Mouse (Mus musculus): Measurements from ENCODE around the gene Med16.

Gene Med16

GRCm38 (mm10) chr10:79857452-79857811, 51.3 kb downstream of the Med16 start:
- peak; percentile 68 for DNase-seq

- no peak for DNase-seq
Measured at GRCm38 (mm10) chr10:79856704-79857451, 51.8 kb downstream of the Med16 start.

- DNase-seq, result no peak
Measured at GRCm38 (mm10) chr10:79856280-79856679, 52.4 kb downstream of the Med16 start.

GRCm38 (mm10) chr10:79855558-79856184, 53.1 kb downstream of the Med16 start:
- DNase-seq, result peak; percentile 67

GRCm38 (mm10) chr10:79854801-79855541, 53.8 kb downstream of the Med16 start:
- DNase-seq, result peak; percentile 72

DNA sequence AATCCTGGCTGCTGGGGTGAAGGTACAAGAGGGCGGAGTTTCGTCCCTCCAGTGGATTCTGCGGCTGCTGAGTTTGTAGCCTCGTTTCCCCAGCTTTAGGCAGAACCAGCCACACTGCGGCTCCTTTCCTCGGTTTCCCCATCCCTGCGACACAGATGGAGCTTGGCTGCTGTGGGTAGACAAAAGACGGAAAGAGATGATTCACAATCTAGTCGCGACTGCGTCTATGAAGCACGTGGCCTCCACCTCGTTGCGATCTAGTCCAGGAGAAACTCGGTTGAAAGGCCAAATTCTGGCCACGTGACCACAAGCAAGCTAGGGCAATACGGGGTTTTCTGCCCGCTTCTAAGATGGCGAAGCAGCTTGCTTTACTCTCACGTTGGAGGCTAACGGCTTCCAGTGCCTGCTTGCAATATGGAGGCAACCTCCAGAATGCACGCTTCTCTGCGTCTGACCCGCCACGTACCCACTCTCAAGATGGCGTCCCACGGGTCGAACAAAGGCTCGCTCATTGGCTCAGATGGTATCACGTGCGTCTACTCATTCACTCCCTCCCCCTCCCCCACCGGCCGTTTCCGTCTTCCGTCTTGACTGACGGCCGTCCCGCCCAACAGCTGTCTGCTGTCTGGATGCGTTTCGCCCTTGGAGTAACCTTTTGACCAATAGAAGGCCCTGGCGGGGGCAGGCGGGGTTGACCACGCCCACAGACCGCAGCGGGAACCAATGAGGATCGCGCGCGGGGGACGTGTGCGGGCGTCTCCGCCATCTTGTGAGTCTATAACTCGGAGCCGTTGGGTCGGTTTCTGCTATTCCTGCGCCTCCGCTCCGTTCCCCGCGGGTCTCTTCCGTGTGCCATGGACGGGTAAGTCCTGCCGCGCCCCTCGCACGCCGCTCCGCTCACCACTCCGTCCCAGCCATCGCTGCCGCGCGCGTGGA, 54.6 kb downstream of the Med16 start, which contains the start of gene Ptbp1:
Ptbp1 (plus strand) TSS at position 568 of the 936 bp plus-strand sequence.
- peak; percentile 100 for DNase-seq

DNA sequence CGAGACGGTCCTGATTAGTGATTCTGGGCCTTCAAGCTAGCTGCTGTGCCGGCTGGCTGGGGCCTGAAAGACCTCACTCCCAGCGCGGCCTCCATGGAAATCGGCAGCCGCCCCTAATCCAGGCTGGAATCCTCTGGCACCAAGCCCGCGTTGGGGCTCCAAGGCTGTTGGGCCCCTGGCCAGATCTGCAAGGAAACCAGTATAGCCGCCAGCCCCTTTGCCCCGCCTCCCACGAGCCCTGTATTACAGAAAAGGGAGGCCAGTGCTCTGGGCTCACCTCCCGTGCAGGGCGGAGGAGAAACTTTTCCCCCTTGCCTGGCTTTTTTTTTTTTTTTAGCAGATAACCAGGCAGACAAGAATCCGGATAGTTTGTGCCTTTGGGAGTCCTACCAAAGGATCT, 55.3 kb downstream of the Med16 start:
- peak; percentile 88 for DNase-seq

DNA sequence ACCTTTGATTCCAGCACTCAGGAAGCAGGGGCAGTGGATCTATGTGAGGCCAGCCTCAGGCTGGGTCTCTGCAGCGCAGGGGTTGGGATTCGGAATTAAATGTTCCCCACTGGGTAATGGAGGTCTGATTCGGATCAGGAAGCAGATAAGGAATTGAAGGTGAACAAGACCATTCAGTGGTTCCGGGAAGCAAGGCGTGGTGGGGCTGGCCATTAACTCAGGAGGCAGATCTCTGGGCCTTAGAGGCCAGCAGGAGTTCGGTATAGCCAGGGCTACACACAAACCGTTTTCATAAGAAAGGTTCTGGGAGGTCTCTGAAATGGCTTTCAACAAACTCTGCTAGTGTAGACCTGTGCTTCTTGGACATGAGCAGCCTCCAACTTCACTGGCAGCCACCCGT, 55.9 kb downstream of the Med16 start:
- no peak for DNase-seq

DNA sequence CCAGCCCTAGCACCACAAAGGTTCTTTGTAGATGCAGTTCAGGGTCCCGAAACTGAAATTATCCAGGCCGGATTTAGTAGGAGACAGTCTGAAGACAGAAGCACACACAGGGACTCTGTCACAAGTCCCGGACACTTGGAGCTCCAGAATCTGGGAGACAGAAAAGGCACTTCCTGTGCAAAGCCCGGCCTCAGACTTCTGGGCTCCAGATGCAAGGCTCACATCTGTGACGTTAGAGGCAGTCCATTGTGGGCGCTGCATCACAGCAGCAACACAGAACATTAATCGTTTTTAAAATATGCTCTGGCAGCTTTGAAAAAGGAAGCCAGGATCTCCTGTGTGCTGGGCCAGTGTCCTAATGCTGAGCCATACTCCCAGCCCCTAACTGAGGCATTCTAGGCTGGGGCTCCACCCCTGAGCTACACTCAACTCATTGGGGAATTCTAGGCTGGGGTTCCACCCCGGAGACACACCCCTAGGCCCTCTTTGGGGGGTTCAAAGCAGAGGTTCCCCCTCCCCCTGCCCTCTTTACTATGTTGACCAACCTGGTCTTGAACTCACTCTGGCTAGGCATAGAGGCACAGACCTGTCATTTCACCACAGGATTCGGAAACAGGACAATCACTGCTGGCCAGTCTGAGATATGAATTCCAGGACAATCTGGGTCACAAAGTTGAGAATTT, 56.5 kb downstream of the Med16 start:
- DNase-seq, result no peak

GRCm38 (mm10) chr10:79851653-79852052, 57.1 kb downstream of the Med16 start:
- no peak for DNase-seq

GRCm38 (mm10) chr10:79849941-79850628, 58.6 kb downstream of the Med16 start:
- DNase-seq, result no peak

DNA sequence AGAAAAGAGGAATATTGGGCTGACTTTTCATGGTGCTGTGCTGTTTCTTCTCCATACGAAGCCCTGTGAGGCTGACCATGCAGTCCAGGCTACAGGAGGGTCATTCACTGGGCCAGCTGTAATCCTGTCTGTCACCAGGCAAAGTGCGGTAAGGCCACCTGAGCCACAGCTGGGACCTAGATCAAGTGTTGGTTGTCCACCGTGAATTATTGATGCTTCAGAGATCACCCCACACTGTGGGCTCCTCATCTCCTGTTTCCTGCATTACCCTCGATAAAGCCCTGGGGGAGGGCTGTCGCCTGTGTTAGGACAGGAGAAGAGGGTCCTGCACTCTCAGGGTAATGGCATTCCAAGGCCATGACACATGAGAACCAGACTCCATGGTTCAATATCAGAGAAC, 62.2 kb downstream of the Med16 start:
- no peak for DNase-seq

All from liver (tissue).